Mouse (Mus musculus): ENCODE data around the gene Tnnt3.

- no peak for TF ChIP-seq CTCF (IDR thresholded peaks at IDR 0.05; ENCODE audit: extremely low read depth, insufficient read depth, insufficient read length, insufficient replicate concordance)
- no peak for TF ChIP-seq POLR2A (IDR thresholded peaks at IDR 0.05; ENCODE audit: low read depth, low read length)
Observed at GRCm38 (mm10) chr7:142525342-142526178, 26.9 kb downstream of the Tnnt3 start.
